Mouse (Mus musculus): Measurements from ENCODE around the gene Irak3. TPM values are rescaled to one million over a fixed set of nuclear protein-coding genes. Genes with fewer than 3 reads are reported as not detected.

Gene Irak3
- polyA plus RNA-seq, 1 experiment from 2014 or later = 1.2 TPM

GRCm38 (mm10) chr10:120197061-120197835 is 4.7 kb downstream of the Irak3 start:
- Histone ChIP-seq H3K4me1 (replicated peaks) (0 out of 2 replicates have a peak, but pooled peaks cover 5% of the 10 kb centered on the region), H3K4me2 (replicated peaks) (no peak overlapping the region), H3K27ac (no peak overlapping the region), H3K9ac (no peak overlapping the region), H3K27me3 (replicated peaks) (peaks cover 9% of the 10 kb centered on the region), H3K36me3 (no peaks in the 10 kb centered on the region), H3K9me3 (no peaks in the 10 kb centered on the region), H3K4me3 (replicated peaks) (no peak overlapping the region)
- ATAC-seq = no peak
- WGBS = 75% methylated on average over 14 of the region's 14 CpGs

GRCm38 (mm10) chr10:120193255-120193654 is 8.7 kb downstream of the Irak3 start:
- Histone ChIP-seq H3K4me3 (replicated peaks) (no peak overlapping the region), H3K9ac (no peak overlapping the region), H3K4me1 (replicated peaks) (no peaks in the 10 kb centered on the region), H3K27me3 (replicated peaks) (no peaks in the 10 kb centered on the region), H3K9me3 (no peaks in the 10 kb centered on the region), H3K36me3 (no peaks in the 10 kb centered on the region), H3K27ac (no peak overlapping the region), H3K4me2 (replicated peaks) (no peak overlapping the region)
- 89% methylated on average over 8 of the region's 8 CpGs for WGBS
- ATAC-seq = no peak

- Histone ChIP-seq H3K4me1 (replicated peaks) (no peaks in the 10 kb centered on the region), H3K4me3 (replicated peaks) (no peak overlapping the region), H3K36me3 (no peaks in the 10 kb centered on the region), H3K9ac (no peak overlapping the region), H3K9me3 (no peaks in the 10 kb centered on the region), H3K4me2 (replicated peaks) (no peak overlapping the region), H3K27me3 (replicated peaks) (no peaks in the 10 kb centered on the region), H3K27ac (no peak overlapping the region)
- no peak for ATAC-seq
- WGBS = 72% methylated on average over 4 of the region's 4 CpGs
Observed at GRCm38 (mm10) chr10:120192278-120192677, 9.7 kb downstream of the Irak3 start.

- Histone ChIP-seq H3K36me3 (no peaks in the 10 kb centered on the region), H3K9ac (no peak overlapping the region), H3K27ac (no peak overlapping the region), H3K9me3 (no peaks in the 10 kb centered on the region), H3K4me3 (replicated peaks) (no peak overlapping the region), H3K27me3 (replicated peaks) (no peaks in the 10 kb centered on the region), H3K4me1 (replicated peaks) (no peaks in the 10 kb centered on the region), H3K4me2 (replicated peaks) (no peak overlapping the region)
- 85% methylated on average over 6 of the region's 6 CpGs for WGBS
- ATAC-seq = no peak
Observed at GRCm38 (mm10) chr10:120191165-120191564, 10.8 kb downstream of the Irak3 start.

- no peak for ATAC-seq
- H3K27ac ChIP-seq = no peak overlapping the region
- 46% methylated on average over 6 of the region's 6 CpGs for WGBS
- no peaks in the 10 kb centered on the region for H3K9me3 ChIP-seq
- H3K27me3 ChIP-seq (replicated peaks) = no peaks in the 10 kb centered on the region
- no peak overlapping the region for H3K4me3 ChIP-seq (replicated peaks)
- no peak overlapping the region for H3K4me2 ChIP-seq (replicated peaks)
- no peaks in the 10 kb centered on the region for H3K36me3 ChIP-seq
- no peak overlapping the region for H3K9ac ChIP-seq
- H3K4me1 ChIP-seq (replicated peaks) = no peaks in the 10 kb centered on the region
Observed at GRCm38 (mm10) chr10:120189782-120190181, 12.1 kb downstream of the Irak3 start.

- no peaks in the 10 kb centered on the region for H3K4me1 ChIP-seq (replicated peaks)
Observed at GRCm38 (mm10) chr10:120189276-120189675, 12.7 kb downstream of the Irak3 start.

GRCm38 (mm10) chr10:120188513-120188912 is 13.4 kb downstream of the Irak3 start:
- no peak overlapping the region for H3K4me3 ChIP-seq (replicated peaks)
- no peak overlapping the region for H3K9ac ChIP-seq
- H3K9me3 ChIP-seq = no peaks in the 10 kb centered on the region
- H3K36me3 ChIP-seq = no peaks in the 10 kb centered on the region
- H3K27ac ChIP-seq = no peak overlapping the region
- no peak for ATAC-seq
- H3K27me3 ChIP-seq (replicated peaks) = no peaks in the 10 kb centered on the region
- H3K4me1 ChIP-seq (replicated peaks) = no peaks in the 10 kb centered on the region
- no peak overlapping the region for H3K4me2 ChIP-seq (replicated peaks)
- WGBS = 53% methylated on average over 2 of the region's 2 CpGs

More at GRCm38 (mm10) chr10:120189276-120189675, 12.7 kb downstream of the Irak3 start:
- no peak overlapping the region for H3K9ac ChIP-seq
- no peaks in the 10 kb centered on the region for H3K9me3 ChIP-seq
- no peak for ATAC-seq
- H3K36me3 ChIP-seq = no peaks in the 10 kb centered on the region
- H3K27ac ChIP-seq = no peak overlapping the region
- WGBS = 71% methylated on average over 11 of the region's 11 CpGs
- no peaks in the 10 kb centered on the region for H3K27me3 ChIP-seq (replicated peaks)
- no peak overlapping the region for H3K4me2 ChIP-seq (replicated peaks)
- H3K4me3 ChIP-seq (replicated peaks) = no peak overlapping the region

GRCm38 (mm10) chr10:120183342-120183741 is 18.6 kb downstream of the Irak3 start:
- H3K4me1 ChIP-seq (replicated peaks) = no peaks in the 10 kb centered on the region
- H3K4me3 ChIP-seq (replicated peaks) = no peak overlapping the region
- H3K9ac ChIP-seq = no peak overlapping the region
- no peak for ATAC-seq
- no peaks in the 10 kb centered on the region for H3K36me3 ChIP-seq
- no peaks in the 10 kb centered on the region for H3K27me3 ChIP-seq (replicated peaks)
- no peak overlapping the region for H3K4me2 ChIP-seq (replicated peaks)
- H3K9me3 ChIP-seq = no peaks in the 10 kb centered on the region
- no peak overlapping the region for H3K27ac ChIP-seq
- 78% methylated on average over 2 of the region's 2 CpGs for WGBS

GRCm38 (mm10) chr10:120182887-120183286 is 19.0 kb downstream of the Irak3 start:
- no peaks in the 10 kb centered on the region for H3K4me1 ChIP-seq (replicated peaks)
- ATAC-seq = no peak

GRCm38 (mm10) chr10:120174192-120174705 is 27.7 kb downstream of the Irak3 start:
- 84% methylated on average over 15 of the region's 15 CpGs for WGBS
- H3K4me3 ChIP-seq (replicated peaks) = no peak overlapping the region
- no peaks in the 10 kb centered on the region for H3K27me3 ChIP-seq (replicated peaks)
- H3K4me1 ChIP-seq (replicated peaks) = no peaks in the 10 kb centered on the region
- H3K9me3 ChIP-seq = 0 out of 2 replicates have a peak, but pooled peaks cover 4% of the 10 kb centered on the region
- ATAC-seq = no peak
- H3K27ac ChIP-seq = no peak overlapping the region
- no peaks in the 10 kb centered on the region for H3K36me3 ChIP-seq
- no peak overlapping the region for H3K9ac ChIP-seq
- H3K4me2 ChIP-seq (replicated peaks) = no peak overlapping the region

More at GRCm38 (mm10) chr10:120182887-120183286, 19.0 kb downstream of the Irak3 start:
- no peak overlapping the region for H3K27ac ChIP-seq
- no peak overlapping the region for H3K9ac ChIP-seq
- no peak overlapping the region for H3K4me2 ChIP-seq (replicated peaks)
- no peaks in the 10 kb centered on the region for H3K27me3 ChIP-seq (replicated peaks)
- no peaks in the 10 kb centered on the region for H3K9me3 ChIP-seq
- no peaks in the 10 kb centered on the region for H3K36me3 ChIP-seq
- WGBS = 96% methylated on average over 1 of the region's 1 CpGs
- H3K4me3 ChIP-seq (replicated peaks) = no peak overlapping the region

- 44% methylated on average over 5 of the region's 5 CpGs for WGBS
Observed at GRCm38 (mm10) chr10:120171340-120171739, 30.6 kb downstream of the Irak3 start.

GRCm38 (mm10) chr10:120170277-120170676 is 31.7 kb downstream of the Irak3 start:
- H3K27ac ChIP-seq = no peak overlapping the region
- no peaks in the 10 kb centered on the region for H3K36me3 ChIP-seq
- no peak overlapping the region for H3K4me3 ChIP-seq (replicated peaks)
- H3K9me3 ChIP-seq = 0 out of 2 replicates have a peak, but pooled peaks cover 4% of the 10 kb centered on the region
- no peak for ATAC-seq
- 82% methylated on average over 4 of the region's 4 CpGs for WGBS
- H3K4me2 ChIP-seq (replicated peaks) = no peak overlapping the region
- no peak overlapping the region for H3K9ac ChIP-seq
- H3K27me3 ChIP-seq (replicated peaks) = no peaks in the 10 kb centered on the region
- H3K4me1 ChIP-seq (replicated peaks) = no peaks in the 10 kb centered on the region

More at GRCm38 (mm10) chr10:120171340-120171739, 30.6 kb downstream of the Irak3 start:
- H3K9me3 ChIP-seq = 0 out of 2 replicates have a peak, but pooled peaks cover 4% of the 10 kb centered on the region
- H3K9ac ChIP-seq = no peak overlapping the region
- H3K4me1 ChIP-seq (replicated peaks) = no peaks in the 10 kb centered on the region
- no peak overlapping the region for H3K4me3 ChIP-seq (replicated peaks)
- no peak for ATAC-seq
- no peak overlapping the region for H3K27ac ChIP-seq
- H3K27me3 ChIP-seq (replicated peaks) = no peaks in the 10 kb centered on the region
- H3K36me3 ChIP-seq = no peaks in the 10 kb centered on the region
- no peak overlapping the region for H3K4me2 ChIP-seq (replicated peaks)

GRCm38 (mm10) chr10:120169841-120170240 is 32.1 kb downstream of the Irak3 start:
- H3K4me2 ChIP-seq (replicated peaks) = no peak overlapping the region
- H3K4me1 ChIP-seq (replicated peaks) = no peaks in the 10 kb centered on the region
- H3K27me3 ChIP-seq (replicated peaks) = no peaks in the 10 kb centered on the region
- H3K9ac ChIP-seq = no peak overlapping the region
- H3K9me3 ChIP-seq = 0 out of 2 replicates have a peak, but pooled peaks cover 4% of the 10 kb centered on the region
- no peak for ATAC-seq
- no peaks in the 10 kb centered on the region for H3K36me3 ChIP-seq
- no peak overlapping the region for H3K4me3 ChIP-seq (replicated peaks)
- H3K27ac ChIP-seq = no peak overlapping the region
- WGBS = 79% methylated on average over 5 of the region's 5 CpGs
